Mouse (Mus musculus) MEL (cell line): Measurements from ENCODE around the gene Gm11627.

Source experiments
- CHD2 ChIP-seq: IDR thresholded peaks from 2 replicates; pipeline ENCODE4 v1.6.1; 2011; ENCODE audit warnings: low read length, improper control_type of control experiment
- CTCF ChIP-seq, 3 experiments: IDR thresholded peaks in 2 of 3; conservative IDR thresholded peaks in 1 of 3; 2 replicates each; pipeline ENCODE4 v1.5.1; 2011 to 2012; ENCODE audit warnings: low read length in 3 of 3, low read depth in 2 of 3, mild to moderate bottlenecking in 2 of 3, improper control_type of control experiment in 1 of 3, inconsistent platforms in 1 of 3, mixed read lengths in 1 of 3, moderate library complexity in 1 of 3; ENCODE audit not compliant: control insufficient read depth in 1 of 3, insufficient read depth in 1 of 3, poor library complexity in 1 of 3, severe bottlenecking in 1 of 3
- EP300 ChIP-seq, 2 experiments: IDR thresholded peaks; 2 replicates each; pipeline ENCODE4 v1.6.1; 2011; ENCODE audit warnings: improper control_type of control experiment in 2 of 2, low read length in 2 of 2, low read depth in 1 of 2, mild to moderate bottlenecking in 1 of 2
- HCFC1 ChIP-seq: IDR thresholded peaks from 2 replicates; pipeline ENCODE4 v1.6.1; 2012; ENCODE audit warnings: low read depth, mild to moderate bottlenecking, inconsistent platforms, low read length, improper control_type of control experiment, moderate library complexity
- KAT2A ChIP-seq: conservative IDR thresholded peaks from 2 replicates; pipeline ENCODE4 v1.6.1; 2012; ENCODE audit warnings: low read depth, low read length, improper control_type of control experiment, inconsistent platforms
- MEF2A ChIP-seq: IDR thresholded peaks from 2 replicates; pipeline ENCODE4 v1.6.1; 2014; ENCODE audit warnings: low read depth, mild to moderate bottlenecking, inconsistent platforms, low read length, improper control_type of control experiment; ENCODE audit not compliant: poor library complexity, insufficient replicate concordance, severe bottlenecking; ENCODE audit errors: extremely low read depth
- POLR2A ChIP-seq, 2 experiments: IDR thresholded peaks; 2 replicates each; pipeline ENCODE4 v1.6.1; 2011 to 2012; ENCODE audit warnings: low read length in 2 of 2, mild to moderate bottlenecking in 2 of 2, control low read depth in 1 of 2, improper control_type of control experiment in 1 of 2, low read depth in 1 of 2, moderate library complexity in 1 of 2; ENCODE audit not compliant: control insufficient read depth in 1 of 2, insufficient read depth in 1 of 2, poor library complexity in 1 of 2
- POLR2AphosphoS5 ChIP-seq: IDR thresholded peaks from 2 replicates; pipeline ENCODE4 v1.6.1; 2012; ENCODE audit warnings: low read depth, borderline replicate concordance, mild to moderate bottlenecking, inconsistent platforms, low read length, moderate library complexity, mixed read lengths
- SIN3A ChIP-seq: IDR thresholded peaks from 2 replicates; pipeline ENCODE4 v1.6.1; 2012; ENCODE audit warnings: low read length, improper control_type of control experiment, inconsistent platforms
- SMC3 ChIP-seq: IDR thresholded peaks from 2 replicates; pipeline ENCODE4 v1.6.1; 2011; ENCODE audit warnings: low read depth, low read length, improper control_type of control experiment
- TAL1 ChIP-seq: IDR thresholded peaks from 2 replicates; pipeline ENCODE4 v1.6.1; 2012; ENCODE audit warnings: mild to moderate bottlenecking, inconsistent platforms, low read length, moderate library complexity, mixed read lengths
- ZKSCAN1 ChIP-seq: IDR thresholded peaks from 2 replicates; pipeline ENCODE4 v1.6.1; 2012; ENCODE audit warnings: low read depth, mild to moderate bottlenecking, inconsistent platforms, low read length, improper control_type of control experiment, moderate library complexity

DNA sequence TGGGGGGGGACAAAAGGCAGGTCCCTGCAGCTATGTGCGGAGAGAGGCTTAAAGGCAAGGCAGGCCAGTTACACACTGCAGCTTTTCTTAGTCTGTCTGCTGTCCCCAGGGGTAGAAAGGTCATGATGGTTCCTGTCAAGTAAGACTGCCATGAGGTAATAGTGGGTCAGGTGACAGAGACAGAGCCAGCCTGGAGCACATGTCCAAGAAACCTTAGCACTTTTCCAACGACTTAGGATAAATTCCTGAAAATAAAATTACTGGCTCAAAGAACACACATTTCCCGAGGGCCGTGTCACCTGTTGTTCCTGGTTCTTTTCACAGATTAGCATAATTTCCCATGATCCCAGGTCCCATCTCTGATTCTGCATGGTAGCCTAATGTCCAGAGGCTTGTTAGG lies 31.0 kb upstream of the Gm11627 start:
- TF ChIP-seq POLR2AphosphoS5 = no peak
- no peak for TF ChIP-seq SMC3
- TF ChIP-seq POLR2A (IDR thresholded peaks at IDR 0.05; ENCODE audit: control insufficient read depth in 1 of 2, insufficient read depth in 1 of 2, low read depth in 1 of 2, low read length in 2 of 2, poor library complexity in 1 of 2) = no peak
- TF ChIP-seq TAL1 = no peak
- TF ChIP-seq ZKSCAN1 = no peak
- no peak for TF ChIP-seq KAT2A
- no peak for TF ChIP-seq EP300 (IDR thresholded peaks at IDR 0.05; ENCODE audit: low read depth in 1 of 2, low read length in 2 of 2)
- TF ChIP-seq CHD2 = no peak
- no peak for TF ChIP-seq HCFC1
- TF ChIP-seq CTCF (IDR thresholded peaks at IDR 0.05 in 2 of 3, conservative IDR thresholded peaks at IDR 0.05 in 1 of 3; ENCODE audit: control insufficient read depth in 1 of 3, insufficient read depth in 1 of 3, low read depth in 2 of 3, low read length in 3 of 3, poor library complexity in 1 of 3, severe bottlenecking in 1 of 3) = no peak
- TF ChIP-seq SIN3A = no peak
- no peak for TF ChIP-seq MEF2A
